Mouse (Mus musculus) ovary, postnatal 10 days (tissue): ENCODE measurements around the gene Cd200.
A peak's percentile ranks its signal among the peaks of the same experiment; 100 is the strongest.
"Not testable (repeated sequence)": the region's sequence is repeated elsewhere in the genome, so short reads cannot be mapped to it uniquely, and the experiment has no call there.

Experiments used
- DNase-seq: peaks from one replicate; pipeline ENCODE4 v3.0.0; 2022; ENCODE audit warnings: low spot score

The Cd200 gene

DNA sequence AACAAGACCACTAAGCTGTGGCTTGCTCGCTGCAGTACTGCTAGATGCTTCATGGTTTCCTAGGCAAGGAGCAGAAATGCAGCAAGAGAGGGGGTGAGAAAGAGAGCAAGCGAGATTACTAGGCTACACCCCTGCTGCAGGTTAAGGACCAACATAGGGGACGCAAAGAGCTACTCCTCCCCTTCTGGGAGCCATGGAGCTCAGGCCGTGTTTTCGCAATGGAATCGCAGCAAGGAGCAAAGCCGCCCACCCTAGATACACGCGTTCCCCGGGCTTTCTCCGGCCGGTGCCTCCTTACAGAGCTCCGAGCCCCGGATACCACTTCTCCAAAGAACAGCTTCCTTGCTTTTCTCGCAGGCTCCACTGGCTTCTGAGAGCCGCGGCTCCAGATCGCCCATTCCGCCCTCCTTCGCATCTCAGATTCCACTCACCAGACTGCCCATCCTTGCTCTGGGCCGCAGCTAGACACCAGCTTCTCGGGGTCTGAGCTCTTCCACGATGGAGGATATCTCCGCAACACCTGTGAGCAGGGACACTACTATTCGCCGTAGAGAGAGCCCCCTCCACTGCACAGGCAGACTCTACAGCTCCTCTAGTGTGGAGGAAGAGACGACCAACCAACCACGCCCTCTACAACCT is at the start of gene Cd200:
Gene Cd200, minus strand, starts transcription at position 629 of the 639 bp plus-strand sequence.
- DNase-seq = peak; percentile 29

DNA sequence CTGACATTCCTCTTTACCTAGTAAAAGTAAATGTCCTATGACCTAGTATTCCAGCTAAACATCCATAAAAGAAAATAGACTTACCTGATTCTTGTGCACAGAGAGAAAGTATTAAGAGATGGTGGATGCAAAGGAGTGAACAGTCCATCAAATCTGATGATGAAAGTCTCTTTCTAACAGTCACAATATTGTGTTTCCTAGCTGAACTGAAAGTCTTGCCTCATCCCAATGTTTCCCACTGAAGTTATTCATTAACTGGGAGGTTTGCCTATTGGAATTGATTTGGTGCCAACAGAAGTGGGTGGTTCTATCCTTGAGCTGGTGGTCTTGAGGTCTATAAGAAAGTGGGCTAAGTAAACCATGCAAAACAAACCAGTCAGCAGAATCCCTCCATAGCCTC is 45.9 kb upstream of the Cd200 start:
- DNase-seq = no peak

GRCm38 (mm10) chr16:45437230-45437739 is 28.4 kb upstream of the Cd200 start:
- no peak for DNase-seq

- no peak for DNase-seq
These were observed 26.7 kb upstream of the Cd200 start for GRCm38 (mm10) chr16:45435591-45435990.

- no peak for DNase-seq
These were observed 18.8 kb upstream of the Cd200 start for GRCm38 (mm10) chr16:45427651-45428050.

DNA sequence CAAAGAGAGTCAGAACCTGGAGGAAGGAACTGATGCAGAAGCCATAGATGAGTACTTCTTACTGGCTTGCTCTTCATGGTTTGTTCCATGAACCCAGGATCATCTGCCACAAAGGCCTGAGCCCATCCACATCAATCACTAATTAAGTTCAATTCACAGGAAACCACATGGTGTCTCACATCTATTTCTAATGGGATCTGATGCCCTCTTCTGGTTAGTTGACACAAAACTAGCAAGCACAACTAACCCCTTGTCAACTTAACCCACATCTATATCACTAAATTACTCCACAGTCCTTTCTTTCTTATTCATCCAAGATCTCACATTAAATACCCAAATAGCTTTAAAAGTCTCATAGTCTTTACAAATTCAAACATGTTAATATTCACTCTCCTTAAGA is 4.6 kb upstream of the Cd200 start:
- no peak for DNase-seq

DNA sequence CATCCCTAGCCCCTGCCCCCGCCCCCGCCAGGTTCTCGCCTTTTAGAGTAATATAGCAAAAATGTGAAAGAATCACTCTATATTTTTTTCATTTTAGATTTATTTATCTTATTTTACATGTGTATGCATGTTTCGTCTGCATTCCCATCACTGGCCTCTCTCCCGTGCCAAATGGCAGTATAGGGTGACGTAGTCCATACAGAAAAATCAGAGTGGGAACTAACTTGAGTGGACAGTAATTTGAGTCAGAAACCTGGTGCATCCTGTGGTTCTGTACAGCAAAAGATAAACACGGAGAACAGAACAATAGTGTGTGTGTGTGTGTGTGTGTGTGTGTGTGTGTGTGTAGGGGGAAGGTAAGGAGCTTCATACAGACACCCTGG is 202 bp upstream of the Cd200 start:
- DNase-seq = not testable (repeated sequence)

GRCm38 (mm10) chr16:45407645-45408400 is 1.0 kb downstream of the Cd200 start:
- DNase-seq = no peak

- DNase-seq = no peak
These were observed 1.8 kb downstream of the Cd200 start for GRCm38 (mm10) chr16:45407091-45407490.

DNA sequence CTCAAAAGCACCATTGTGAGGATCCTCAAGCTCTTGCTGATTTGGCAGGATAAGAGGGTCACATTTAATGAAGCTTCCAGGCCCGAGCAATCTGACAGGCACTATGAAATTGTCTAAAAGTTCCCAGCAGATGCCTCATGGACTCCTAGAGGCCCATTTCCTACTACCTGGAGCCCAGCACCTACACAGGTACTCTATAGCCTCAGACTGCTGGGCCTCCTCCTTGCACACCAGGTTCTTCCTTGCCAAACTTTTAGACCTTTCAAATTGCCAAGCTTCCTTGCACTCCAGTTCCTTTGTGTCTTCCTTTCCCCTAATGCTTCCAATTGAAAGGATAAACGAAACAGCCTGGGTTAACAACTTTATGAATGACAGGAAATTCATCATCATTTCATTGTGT is 5.9 kb downstream of the Cd200 start:
- DNase-seq = no peak

GRCm38 (mm10) chr16:45402036-45402435 is 6.8 kb downstream of the Cd200 start:
- DNase-seq = no peak

GRCm38 (mm10) chr16:45399947-45400555 is 8.8 kb downstream of the Cd200 start:
- DNase-seq = no peak

DNA sequence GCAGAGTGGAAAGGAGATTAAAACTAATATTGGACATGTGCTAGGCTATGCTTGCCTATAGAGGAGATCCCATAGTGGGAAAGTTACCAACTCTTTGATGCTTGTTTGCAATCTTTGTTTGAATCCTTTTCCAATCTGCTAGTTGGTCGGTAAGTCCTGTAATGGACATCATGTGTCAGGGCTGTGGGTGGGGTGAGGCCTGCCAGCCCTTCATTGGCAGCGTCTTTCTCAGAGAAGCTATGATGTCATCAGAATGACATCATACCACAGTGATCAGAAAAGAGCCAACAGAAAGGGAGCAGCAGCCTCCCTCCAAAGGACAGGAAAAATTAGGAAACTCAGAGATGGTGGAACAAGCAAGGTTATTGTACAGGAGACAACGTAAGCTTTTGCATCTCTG is 9.4 kb downstream of the Cd200 start:
- no peak for DNase-seq

GRCm38 (mm10) chr16:45397440-45397839 is 11.4 kb downstream of the Cd200 start:
- no peak for DNase-seq

DNA sequence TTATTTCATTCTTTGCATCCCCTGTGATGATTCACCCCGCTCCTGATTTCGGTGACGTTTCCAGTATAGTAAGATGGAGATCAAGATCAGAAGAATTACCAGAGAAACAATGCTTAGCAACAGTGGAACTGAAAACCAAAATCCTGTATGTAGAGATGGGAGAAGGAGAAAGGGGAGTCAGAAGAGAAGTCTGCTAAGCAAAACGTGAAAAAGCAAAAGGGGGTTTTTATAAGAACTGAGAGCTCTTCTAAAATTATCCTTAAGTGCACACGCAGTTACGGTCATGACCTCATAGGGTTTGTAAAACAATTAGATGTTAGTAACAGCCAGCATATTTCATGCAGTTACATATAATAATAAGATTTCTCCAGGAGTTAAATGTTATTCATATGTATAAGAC is 16.6 kb downstream of the Cd200 start:
- no peak for DNase-seq

GRCm38 (mm10) chr16:45391680-45392079 is 17.2 kb downstream of the Cd200 start:
- no peak for DNase-seq

- no peak for DNase-seq
These were observed 18.4 kb downstream of the Cd200 start for GRCm38 (mm10) chr16:45390286-45390956.

DNA sequence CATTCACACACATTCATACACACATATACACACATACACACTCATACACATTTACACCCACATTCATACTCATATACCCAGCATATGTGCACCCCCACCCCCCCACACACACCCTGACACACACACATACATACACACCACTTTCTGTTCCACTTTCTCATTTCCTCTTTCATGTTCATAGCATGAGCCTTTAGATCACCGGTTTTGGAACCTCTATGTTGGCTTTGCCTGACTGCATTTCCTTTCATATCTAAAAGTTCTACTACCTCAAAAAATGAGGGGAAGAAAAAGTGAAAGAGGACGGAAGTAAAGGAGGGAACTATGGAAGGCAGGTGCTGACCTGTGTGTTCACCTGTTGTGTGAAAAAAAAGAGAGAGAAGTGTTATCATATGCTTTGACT is 19.0 kb downstream of the Cd200 start:
- DNase-seq = no peak

GRCm38 (mm10) chr16:45389041-45389440 is 19.8 kb downstream of the Cd200 start:
- DNase-seq = no peak

GRCm38 (mm10) chr16:45381811-45382210 is 27.0 kb downstream of the Cd200 start:
- DNase-seq = no peak

DNA sequence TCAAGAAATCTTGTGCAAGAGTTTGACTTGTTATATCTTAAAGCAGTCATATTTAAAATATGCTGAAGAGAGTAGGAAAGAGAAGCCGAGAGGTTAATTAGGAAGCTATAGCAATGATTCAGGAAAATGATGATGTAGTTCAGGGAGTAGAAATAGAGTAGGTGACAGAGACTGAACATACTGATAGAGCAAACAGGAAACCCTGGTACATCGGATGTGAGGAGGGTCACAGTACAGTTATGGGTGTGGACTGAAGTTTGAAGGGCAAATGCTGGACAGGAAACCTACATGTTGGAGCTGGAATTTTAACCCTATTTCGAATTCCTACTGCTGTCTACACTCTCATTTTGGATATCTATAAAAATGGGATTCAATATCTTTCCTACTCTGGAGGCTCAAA is 29.9 kb downstream of the Cd200 start:
- no peak for DNase-seq

DNA sequence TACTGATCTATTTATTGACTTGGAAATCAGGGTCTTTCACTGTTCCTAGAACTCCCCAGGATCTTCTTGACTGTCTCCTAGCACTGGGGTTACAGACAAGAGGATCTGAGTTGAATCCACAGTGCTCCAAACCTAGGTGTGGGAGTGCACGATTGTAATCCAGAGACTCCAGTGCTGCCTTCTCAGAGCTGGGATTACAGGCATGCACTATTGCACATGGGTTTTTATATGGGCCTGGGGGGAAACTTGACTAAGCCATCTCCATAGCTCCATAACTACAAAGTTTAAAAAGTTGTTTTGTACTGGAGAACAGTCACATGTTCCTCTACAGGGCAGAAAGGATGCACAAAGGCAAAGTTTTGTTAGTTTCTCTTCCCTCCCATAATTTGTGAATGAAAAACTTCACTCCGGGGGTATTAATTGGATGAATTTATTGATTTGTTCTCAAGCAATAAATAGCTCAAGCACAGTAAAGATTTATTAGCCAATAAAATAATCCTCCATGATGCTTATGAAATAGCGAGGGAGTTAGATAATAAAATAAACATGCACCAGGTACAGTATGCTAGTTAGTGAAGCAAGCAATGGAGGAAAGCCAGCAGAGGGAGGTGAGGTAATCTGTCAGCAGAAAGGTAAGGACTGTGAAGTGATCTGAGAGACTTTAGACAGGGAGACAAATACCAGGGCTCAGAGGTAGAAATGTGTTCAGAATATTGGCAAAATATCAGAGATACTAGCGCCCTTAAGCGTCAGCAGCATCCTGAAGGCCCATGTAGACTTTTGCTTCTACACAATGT is 30.5 kb downstream of the Cd200 start:
- DNase-seq = no peak
